Mouse (Mus musculus) ES-Bruce4 (cell line): ENCODE data around the gene Fgfr2. TPM values are rescaled to one million over a fixed set of nuclear protein-coding genes. Genes with fewer than 3 reads are reported as not detected.

Source experiments
- H3K27ac ChIP-seq: 2 replicates; pipeline ENCODE4 v1.5.1; 2012; ENCODE audit warnings: low read length, inconsistent platforms; ENCODE audit not compliant: insufficient read depth
- H3K27me3 ChIP-seq: 2 replicates; pipeline ENCODE4 v1.6.1; 2012; ENCODE audit warnings: mild to moderate bottlenecking, low read length, inconsistent platforms; ENCODE audit not compliant: control insufficient read depth, poor library complexity, insufficient read depth, severe bottlenecking
- H3K36me3 ChIP-seq: 2 replicates; pipeline ENCODE4 v1.6.1; 2012; ENCODE audit warnings: inconsistent platforms, mild to moderate bottlenecking, low read length, moderate library complexity; ENCODE audit not compliant: control insufficient read depth, poor library complexity, insufficient read depth, severe bottlenecking
- H3K4me1 ChIP-seq: one replicate; pipeline ENCODE4 v1.8.1; 2011; ENCODE audit warnings: low read length; ENCODE audit not compliant: control insufficient read depth, insufficient read depth
- H3K4me3 ChIP-seq: 2 replicates; pipeline ENCODE4 v1.5.1; 2011; ENCODE audit warnings: low read depth, mild to moderate bottlenecking, low read length
- H3K9ac ChIP-seq: 2 replicates; pipeline ENCODE4 v1.6.1; 2012; ENCODE audit warnings: low read depth, mild to moderate bottlenecking, inconsistent platforms; ENCODE audit not compliant: poor library complexity, severe bottlenecking
- H3K9me3 ChIP-seq: replicated peaks from 2 replicates; pipeline ENCODE4 v1.6.1; 2012; ENCODE audit warnings: mild to moderate bottlenecking, low read length, inconsistent platforms; ENCODE audit not compliant: control insufficient read depth, poor library complexity, insufficient read depth, severe bottlenecking
- CTCF ChIP-seq: IDR thresholded peaks from one replicate; pipeline ENCODE4 v1.8.1; 2011; ENCODE audit warnings: low read depth, low read length
- EP300 ChIP-seq: IDR thresholded peaks from 2 replicates; pipeline ENCODE4 v1.6.1; 2011; ENCODE audit warnings: low read depth, low read length; ENCODE audit not compliant: insufficient read depth
- POLR2A ChIP-seq: IDR thresholded peaks from one replicate; pipeline ENCODE4 v1.8.1; 2011; ENCODE audit warnings: low read length; ENCODE audit not compliant: insufficient read depth
- polyA plus RNA-seq: library from polyadenylated mRNA; stranded (reverse); fragments of >200 nt; gene quantifications from 2 replicates; pipeline ENCODE4 v1.2.4, GENCODE M21; 2011; ENCODE audit warnings: low read depth; ENCODE audit not compliant: missing spikeins, insufficient read depth, insufficient read length

Fgfr2 gene
- polyA plus RNA-seq, 1 experiment, result 34.8 TPM

DNA sequence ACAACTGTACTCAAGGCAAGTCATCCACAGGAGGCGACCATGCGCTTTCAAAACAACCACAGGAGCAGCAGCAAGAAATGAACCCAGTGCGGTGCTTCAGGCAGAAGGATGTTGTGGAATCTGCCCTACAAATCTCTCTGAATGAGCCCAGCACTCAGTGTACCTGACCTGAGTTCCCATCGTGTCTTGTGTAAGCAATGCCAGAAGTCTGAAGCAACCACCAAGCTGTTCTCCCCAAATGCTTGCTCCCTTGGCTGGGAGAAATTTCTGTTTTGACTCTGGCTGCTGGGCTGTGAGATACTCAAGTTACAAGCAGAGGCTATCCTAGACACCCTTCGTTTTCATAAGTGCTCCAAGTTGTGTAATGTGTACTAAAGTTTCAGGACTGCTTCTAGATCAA is 517.5 kb downstream of the Fgfr2 start:
- TF ChIP-seq POLR2A, result no peak
- TF ChIP-seq CTCF, result no peak
- no peak for TF ChIP-seq EP300
- H3K9me3 ChIP-seq, result no peaks in the 10 kb centered on the region
- peaks cover 4% of the 10 kb centered on the region for H3K27me3 ChIP-seq
- no peaks in the 10 kb centered on the region for H3K4me1 ChIP-seq
- H3K27ac ChIP-seq, result no peak overlapping the region
- no peak overlapping the region for H3K4me3 ChIP-seq
- H3K9ac ChIP-seq, result no peak overlapping the region
- no peaks in the 10 kb centered on the region for H3K36me3 ChIP-seq

DNA sequence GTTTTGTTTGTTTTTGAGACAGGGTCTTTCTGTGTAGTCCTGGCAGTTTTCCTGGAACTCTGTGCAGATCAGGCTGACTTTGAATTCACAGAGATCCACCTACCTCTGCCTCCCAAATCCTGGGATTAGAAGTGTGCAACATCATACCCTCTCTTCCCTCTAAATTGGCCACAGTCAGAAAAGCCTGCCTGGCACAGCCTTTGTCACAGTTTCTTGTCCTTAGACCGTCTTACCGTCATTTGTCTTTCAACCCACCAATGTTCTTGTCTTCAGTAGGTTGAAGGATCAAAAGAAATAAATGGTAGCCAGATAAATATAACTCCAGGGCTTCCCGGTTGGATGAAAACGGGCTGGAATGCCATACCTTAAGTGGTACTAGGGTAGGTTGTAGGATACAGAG is 518.4 kb downstream of the Fgfr2 start:
- Histone ChIP-seq H3K27me3 (peaks cover 4% of the 10 kb centered on the region), H3K9me3 (no peaks in the 10 kb centered on the region), H3K36me3 (no peaks in the 10 kb centered on the region), H3K4me3 (no peak overlapping the region), H3K4me1 (no peaks in the 10 kb centered on the region), H3K27ac (no peak overlapping the region), H3K9ac (no peak overlapping the region)
- no peak for TF ChIP-seq POLR2A
- TF ChIP-seq CTCF, result no peak
- TF ChIP-seq EP300, result no peak

DNA sequence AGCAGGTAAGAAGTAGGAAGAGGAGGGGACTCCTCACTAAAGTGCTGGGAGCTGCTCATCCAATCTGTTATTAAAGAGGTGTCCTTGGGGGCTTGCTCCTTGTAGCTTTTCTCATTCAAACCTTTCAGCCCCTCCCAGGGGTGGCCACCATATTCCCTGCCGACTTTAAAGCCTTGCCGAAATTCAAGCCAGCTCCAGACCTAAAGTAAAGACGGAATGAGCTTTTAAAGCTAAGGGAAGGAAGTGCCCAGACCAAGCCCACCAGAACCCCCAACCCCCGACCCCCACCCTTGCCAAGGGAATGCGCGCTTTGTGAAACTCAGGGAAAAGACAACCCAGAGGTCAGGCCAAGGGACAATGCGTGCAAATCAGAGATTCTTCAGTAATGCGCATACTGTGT is 522.2 kb downstream of the Fgfr2 start:
- no peak overlapping the region for H3K27ac ChIP-seq
- no peaks in the 10 kb centered on the region for H3K4me1 ChIP-seq
- H3K27me3 ChIP-seq, result peaks cover 27% of the 10 kb centered on the region
- TF ChIP-seq CTCF (no peak), EP300 (0 out of 2 replicates have a peak, but pooled peaks have one; percentile 30), POLR2A (no peak)
- no peak overlapping the region for H3K4me3 ChIP-seq
- no peak overlapping the region for H3K9ac ChIP-seq
- H3K9me3 ChIP-seq, result no peaks in the 10 kb centered on the region
- H3K36me3 ChIP-seq, result no peaks in the 10 kb centered on the region

DNA sequence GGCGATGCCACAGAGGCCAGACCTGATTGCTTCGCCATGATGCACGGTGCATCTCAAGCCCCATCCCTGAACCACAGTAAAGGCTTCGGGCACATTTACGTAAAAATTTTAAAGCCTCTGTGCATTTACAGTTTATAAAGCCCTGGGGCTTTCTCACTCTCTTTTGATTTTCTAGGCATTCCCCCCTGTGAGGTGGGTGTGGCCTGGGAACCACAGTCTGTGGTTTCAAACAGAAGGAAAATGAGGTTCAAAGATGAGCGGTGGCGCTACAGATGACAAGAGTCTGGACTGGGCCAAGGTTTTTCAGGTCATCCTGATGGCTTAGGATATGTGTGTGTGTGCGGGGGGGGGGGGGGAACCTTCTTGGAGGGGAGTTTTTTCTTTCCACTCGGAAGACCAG is 523.1 kb downstream of the Fgfr2 start:
- Histone ChIP-seq H3K36me3 (no peaks in the 10 kb centered on the region), H3K27me3 (peaks cover 28% of the 10 kb centered on the region), H3K9ac (no peak overlapping the region), H3K27ac (no peak overlapping the region), H3K9me3 (no peaks in the 10 kb centered on the region), H3K4me1 (no peaks in the 10 kb centered on the region), H3K4me3 (peak overlapping the region; percentile 27)
- TF ChIP-seq POLR2A (no peak), CTCF (no peak), EP300 (no peak)

DNA sequence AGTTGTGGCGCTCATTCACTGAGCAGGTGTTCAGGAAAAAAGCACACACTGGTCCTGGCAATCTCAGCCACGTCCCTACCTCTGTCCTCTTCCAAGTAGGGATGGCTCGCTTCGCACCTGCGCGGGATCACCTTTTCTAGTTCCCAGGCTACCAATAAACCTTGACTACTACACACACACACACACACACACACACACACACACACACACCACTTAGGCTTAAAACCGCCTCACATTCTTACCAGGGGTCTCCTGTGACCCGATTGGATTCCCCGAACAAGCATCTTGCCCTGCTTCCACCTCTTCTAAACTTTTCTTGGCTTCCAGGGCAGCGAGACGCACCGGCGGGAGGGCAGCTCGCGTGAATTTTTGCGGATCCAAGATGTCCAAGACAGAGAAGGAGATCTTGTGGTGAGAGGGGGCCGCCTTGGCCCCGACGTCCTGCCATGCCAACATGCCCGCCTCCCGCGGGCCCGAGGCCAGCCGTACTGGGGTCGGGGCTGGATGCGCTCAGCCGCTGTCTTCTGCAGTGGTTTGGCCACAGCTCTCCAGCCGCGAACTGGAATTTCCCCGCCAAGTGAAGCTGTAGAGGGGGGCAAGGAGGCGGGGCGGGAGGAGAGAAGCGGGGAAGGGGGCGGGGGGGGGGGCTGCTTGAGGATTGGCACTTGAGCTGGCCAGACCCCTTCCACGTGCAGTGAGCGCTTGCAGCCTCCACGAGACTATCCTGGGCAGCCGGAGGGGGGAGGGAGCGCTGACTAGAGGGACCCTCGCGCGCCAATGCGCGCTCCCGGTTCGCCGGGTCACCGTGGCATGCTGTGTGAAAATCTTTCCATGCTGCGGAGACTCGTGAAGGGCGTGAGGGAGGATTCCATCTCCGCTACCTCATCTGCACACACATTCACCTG is 523.8 kb downstream of the Fgfr2 start, which contains the start of gene Nkx1-2:
Gene Nkx1-2, minus strand, starts transcription at position 567 of the 905 bp plus-strand sequence.
- Histone ChIP-seq H3K36me3 (no peaks in the 10 kb centered on the region), H3K9me3 (no peaks in the 10 kb centered on the region), H3K4me3 (peak within 1 kb of the TSS; percentile 27), H3K9ac (0 out of 2 replicates have a peak within 1 kb of the TSS, but pooled peaks have one; percentile 3), H3K27ac (no peak within 1 kb of the TSS), H3K4me1 (no peaks in the 10 kb centered on the region), H3K27me3 (peaks cover 27% of the 10 kb centered on the region)
- TF ChIP-seq EP300 (no peak), CTCF (no peak), POLR2A (no peak)
